Mouse (Mus musculus) neural tube, embryonic 14.5 days (tissue): ENCODE data around the gene Amhr2. TPM values are rescaled to one million over a fixed set of nuclear protein-coding genes. Genes with fewer than 3 reads are reported as not detected.

Experiments used
- ATAC-seq: fragments of 200-750 bp; cut with Nextera tagmentation; 2 replicates; pipeline ENCODE4 v1.8.0; 2017; ENCODE audit warnings: low read depth, mild to moderate bottlenecking, moderate TSS enrichment, moderate library complexity
- H3K27ac ChIP-seq: fragments of 300-500 bp; sonication (generic); 2 replicates; pipeline ENCODE4 v1.5.1; 2014; ENCODE audit warnings: low read depth, mild to moderate bottlenecking, control low read depth, low read length, moderate library complexity, mixed read lengths
- H3K27me3 ChIP-seq: fragments of 300-500 bp; sonication (generic); 2 replicates; pipeline ENCODE4 v1.6.1; 2014; ENCODE audit warnings: low read length; ENCODE audit not compliant: control insufficient read depth, insufficient read depth
- H3K36me3 ChIP-seq: fragments of 300-500 bp; sonication (generic); 2 replicates; pipeline ENCODE4 v1.6.1; 2014; ENCODE audit warnings: low read length, mixed read lengths; ENCODE audit not compliant: control insufficient read depth, insufficient read depth
- H3K4me1 ChIP-seq: fragments of 300-500 bp; sonication (generic); 2 replicates; pipeline ENCODE4 v1.6.1; 2014; ENCODE audit warnings: low read length; ENCODE audit not compliant: control insufficient read depth, insufficient read depth
- H3K4me2 ChIP-seq: fragments of 300-500 bp; sonication (generic); 2 replicates; pipeline ENCODE4 v1.6.1; 2014; ENCODE audit warnings: mild to moderate bottlenecking, low read depth, low read length, control low read depth
- H3K4me3 ChIP-seq: fragments of 300-500 bp; sonication (generic); 2 replicates; pipeline ENCODE4 v1.5.1; 2014; ENCODE audit warnings: low read depth, low read length, control low read depth, mixed read lengths
- H3K9ac ChIP-seq: fragments of 300-500 bp; sonication (generic); replicated peaks from 2 replicates; pipeline ENCODE4 v1.6.1; 2014; ENCODE audit warnings: low read depth, mild to moderate bottlenecking, control low read depth, low read length, mixed read lengths
- H3K9me3 ChIP-seq: fragments of 300-500 bp; sonication (generic); 2 replicates; pipeline ENCODE4 v1.6.1; 2016; ENCODE audit warnings: low read length; ENCODE audit not compliant: control insufficient read depth
- WGBS: fragments of 180-500 bp; shearing (Covaris S2); extraction: QIAGEN DNeasy Blood & Tissue Kit; methylation state at CpG from one replicate; pipeline ENCODE4 v1.1.7; 2014; 5-methylcytosine and 5-hydroxymethylcytosine counted together
- polyA plus RNA-seq: library from polyadenylated mRNA; unstranded; fragments of >200 nt; fragmentation: Nextera tagmentation; extraction: Ambion mirVana; gene quantifications from 2 replicates; pipeline ENCODE4 v1.2.1, GENCODE M21; 2014

The Amhr2 gene
- polyA plus RNA-seq, 1 experiment from 2014 or later = 0.82 TPM

GRCm38 (mm10) chr15:102420986-102421385 lies 24.2 kb upstream of the Amhr2 start:
- Histone ChIP-seq H3K9ac (no peak overlapping the region), H3K27me3 (no peaks in the 10 kb centered on the region), H3K27ac (no peak overlapping the region), H3K4me2 (no peak overlapping the region), H3K4me3 (no peak overlapping the region), H3K9me3 (no peaks in the 10 kb centered on the region), H3K4me1 (no peaks in the 10 kb centered on the region), H3K36me3 (peaks cover 6% of the 10 kb centered on the region)
- ATAC-seq = no peak
- WGBS = 70% methylated on average over 1 of the region's 1 CpGs

- no peak overlapping the region for H3K4me3 ChIP-seq
- H3K4me2 ChIP-seq = no peak overlapping the region
- H3K27ac ChIP-seq = no peak overlapping the region
- no peak overlapping the region for H3K9ac ChIP-seq
- H3K27me3 ChIP-seq = no peaks in the 10 kb centered on the region
- WGBS = 60% methylated on average over 3 of the region's 3 CpGs
- no peaks in the 10 kb centered on the region for H3K4me1 ChIP-seq
- no peaks in the 10 kb centered on the region for H3K9me3 ChIP-seq
- no peak for ATAC-seq
- peaks cover 9% of the 10 kb centered on the region for H3K36me3 ChIP-seq
These were observed 23.7 kb upstream of the Amhr2 start for GRCm38 (mm10) chr15:102421437-102421836.

GRCm38 (mm10) chr15:102423602-102424240 lies 21.4 kb upstream of the Amhr2 start:
- no peak overlapping the region for H3K4me2 ChIP-seq
- H3K4me1 ChIP-seq = no peaks in the 10 kb centered on the region
- ATAC-seq = no peak
- H3K9me3 ChIP-seq = no peaks in the 10 kb centered on the region
- H3K9ac ChIP-seq = no peak overlapping the region
- WGBS = 96% methylated on average over 2 of the region's 2 CpGs
- H3K27ac ChIP-seq = no peak overlapping the region
- H3K36me3 ChIP-seq = peaks cover 9% of the 10 kb centered on the region
- no peak overlapping the region for H3K4me3 ChIP-seq
- H3K27me3 ChIP-seq = no peaks in the 10 kb centered on the region

GRCm38 (mm10) chr15:102424657-102425056 lies 20.5 kb upstream of the Amhr2 start:
- ATAC-seq = no peak
- WGBS = 90% methylated on average over 2 of the region's 2 CpGs
- no peak overlapping the region for H3K27ac ChIP-seq
- no peaks in the 10 kb centered on the region for H3K9me3 ChIP-seq
- no peak overlapping the region for H3K9ac ChIP-seq
- H3K4me3 ChIP-seq = no peak overlapping the region
- H3K36me3 ChIP-seq = peaks cover 12% of the 10 kb centered on the region
- H3K27me3 ChIP-seq = no peaks in the 10 kb centered on the region
- H3K4me1 ChIP-seq = no peaks in the 10 kb centered on the region
- no peak overlapping the region for H3K4me2 ChIP-seq

- peaks cover 29% of the 10 kb centered on the region for H3K36me3 ChIP-seq
- H3K27ac ChIP-seq = no peak overlapping the region
- H3K9me3 ChIP-seq = no peaks in the 10 kb centered on the region
- no peak overlapping the region for H3K4me3 ChIP-seq
- H3K4me2 ChIP-seq = no peak overlapping the region
- 89% methylated on average over 1 of the region's 1 CpGs for whole genome bisulfite sequencing
- H3K4me1 ChIP-seq = no peaks in the 10 kb centered on the region
- no peak overlapping the region for H3K9ac ChIP-seq
- ATAC-seq = no peak
- H3K27me3 ChIP-seq = no peaks in the 10 kb centered on the region
These were observed 18.2 kb upstream of the Amhr2 start for GRCm38 (mm10) chr15:102426963-102427362.

- no peaks in the 10 kb centered on the region for H3K27me3 ChIP-seq
- H3K9me3 ChIP-seq = no peaks in the 10 kb centered on the region
- no peak overlapping the region for H3K27ac ChIP-seq
- no peak for ATAC-seq
- H3K4me2 ChIP-seq = no peak overlapping the region
- H3K4me1 ChIP-seq = no peaks in the 10 kb centered on the region
- H3K36me3 ChIP-seq = peaks cover 36% of the 10 kb centered on the region
- H3K9ac ChIP-seq = no peak overlapping the region
- WGBS = 85% methylated on average over 1 of the region's 1 CpGs
- no peak overlapping the region for H3K4me3 ChIP-seq
These were observed 13.1 kb upstream of the Amhr2 start for GRCm38 (mm10) chr15:102432046-102432445.

- no peak overlapping the region for H3K9ac ChIP-seq
- H3K4me2 ChIP-seq = no peak overlapping the region
- H3K36me3 ChIP-seq = peaks cover 36% of the 10 kb centered on the region
- WGBS = 97% methylated on average over 4 of the region's 4 CpGs
- no peaks in the 10 kb centered on the region for H3K27me3 ChIP-seq
- no peak overlapping the region for H3K27ac ChIP-seq
- ATAC-seq = no peak
- H3K4me1 ChIP-seq = no peaks in the 10 kb centered on the region
- no peaks in the 10 kb centered on the region for H3K9me3 ChIP-seq
- H3K4me3 ChIP-seq = no peak overlapping the region
These were observed 12.0 kb upstream of the Amhr2 start for GRCm38 (mm10) chr15:102433173-102433572.

GRCm38 (mm10) chr15:102442490-102442889 lies 2.7 kb upstream of the Amhr2 start:
- Histone ChIP-seq H3K4me3 (no peak overlapping the region), H3K9ac (no peak overlapping the region), H3K27ac (no peak overlapping the region), H3K4me2 (no peak overlapping the region), H3K36me3 (no peaks in the 10 kb centered on the region), H3K4me1 (no peaks in the 10 kb centered on the region), H3K9me3 (no peaks in the 10 kb centered on the region), H3K27me3 (no peaks in the 10 kb centered on the region)
- no peak for ATAC-seq
- 50% methylated on average over 2 of the region's 2 CpGs for WGBS

- no peaks in the 10 kb centered on the region for H3K36me3 ChIP-seq
- H3K27me3 ChIP-seq = no peaks in the 10 kb centered on the region
- H3K27ac ChIP-seq = no peak overlapping the region
- H3K4me1 ChIP-seq = no peaks in the 10 kb centered on the region
- no peak overlapping the region for H3K4me2 ChIP-seq
- no peak overlapping the region for H3K4me3 ChIP-seq
- 74% methylated on average over 5 of the region's 6 CpGs for WGBS
- no peak for ATAC-seq
- H3K9me3 ChIP-seq = no peaks in the 10 kb centered on the region
- H3K9ac ChIP-seq = no peak overlapping the region
These were observed 1.3 kb downstream of the Amhr2 start for GRCm38 (mm10) chr15:102446448-102446847.
